Comparison of ENCODE assay signal across 15 mouse cellular contexts in genomic region chr19:41816915-41817314, GRCm38 (mm10). TPM values are rescaled to one million over a fixed set of nuclear protein-coding genes. Genes with fewer than 3 reads are reported as not detected.
A peak's percentile ranks its signal among the peaks of the same experiment; 100 is the strongest.
DNase-seq lines count a peak whose midpoint lies in the region; ATAC-seq and TF ChIP-seq lines count a peak whose summit lies in the region.
"Had no signal": no experiment of that assay in that cellular context is flagged by ENCODE, and none has a peak within 500 bp of the region (broad histone marks: within the 10 kb centered on the region; RNA-seq: fewer than 3 reads in every experiment).

No protein-coding gene starts in this region.

- H3K27ac ChIP-seq in embryonic facial prominence, embryonic 14.5 days (replicated peaks; ENCODE audit: low read depth, low read length): peak overlapping the region; percentile 60
- H3K27ac ChIP-seq: layer of hippocampus, adult 2 months; neural tube, embryonic 13.5 days had no signal

- H3K79me2 ChIP-seq in myocyte (ENCODE audit: control insufficient read depth, insufficient read depth): no peaks in the 10 kb centered on the region

- 28% methylated on average over 5 of the region's 5 CpGs for WGBS in embryonic facial prominence, embryonic 14.5 days

- peak; percentile 88 for ATAC-seq in embryonic facial prominence, embryonic 14.5 days (ENCODE audit: low read depth)
- no peak for ATAC-seq in activated CD4-positive, CD25-positive, alpha-beta regulatory T cell, adult 4 months

- H3K9me3 ChIP-seq in embryonic facial prominence, embryonic 14.5 days (ENCODE audit: control insufficient read depth, low read length): no peaks in the 10 kb centered on the region
- H3K9me3 ChIP-seq: neural tube, embryonic 13.5 days had no signal

- TF ChIP-seq POLR2A in myocyte (IDR thresholded peaks at IDR 0.05; ENCODE audit: insufficient read length, low read depth): no peak

- H3K4me3 ChIP-seq in embryonic facial prominence, embryonic 14.5 days (ENCODE audit: low read depth, low read length): no peak overlapping the region
- H3K4me3 ChIP-seq in myocyte: no peak overlapping the region
- H3K4me3 ChIP-seq: layer of hippocampus, adult 2 months; neural tube, embryonic 13.5 days had no signal

- DNase-seq in embryo, embryonic 10.5 days (ENCODE audit: low spot score): peak; percentile 33
- DNase-seq in embryo, embryonic 9.5 days (ENCODE audit: extremely low spot score): no peak
- DNase-seq in lung, adult 18-20 months: peak; percentile 34 to 56
- DNase-seq in lung, postnatal 25 days (ENCODE audit: low spot score): no peak
- DNase-seq in embryonic facial prominence, embryonic 14.5 days (ENCODE audit: low spot score): peak; percentile 83
- no peak for DNase-seq in cerebellum, postnatal 25 days
- DNase-seq: cerebellum, adult 9-11 months; kidney, adult 9 months; midbrain, embryonic 14.5 days; retina, postnatal 1 day; thymus, adult 2 months had no signal

- no peaks in the 10 kb centered on the region for H3K27me3 ChIP-seq in embryonic facial prominence, embryonic 14.5 days (replicated peaks; ENCODE audit: control insufficient read depth, insufficient read depth, low read length)
- peaks cover 35% of the 10 kb centered on the region for H3K27me3 ChIP-seq in myocyte (ENCODE audit: control insufficient read depth, insufficient read depth, insufficient read length)
- H3K27me3 ChIP-seq: neural tube, embryonic 13.5 days had no signal

- no peaks in the 10 kb centered on the region for H3K36me3 ChIP-seq in embryonic facial prominence, embryonic 14.5 days (ENCODE audit: control insufficient read depth, insufficient read depth, low read length)
- H3K36me3 ChIP-seq in myocyte (ENCODE audit: control insufficient read depth, insufficient read depth): no peaks in the 10 kb centered on the region
- H3K36me3 ChIP-seq: neural tube, embryonic 13.5 days had no signal

- 0 out of 2 replicates have a peak, but pooled peaks cover 6% of the 10 kb centered on the region for H3K4me1 ChIP-seq in embryonic facial prominence, embryonic 14.5 days (ENCODE audit: control insufficient read depth, insufficient read depth, low read length)
- H3K4me1 ChIP-seq: neural tube, embryonic 13.5 days had no signal

- peak overlapping the region; percentile 10; the same call in 1 of the 2 replicates for H3K4me2 ChIP-seq in embryonic facial prominence, embryonic 14.5 days (ENCODE audit: low read depth, low read length)
- H3K4me2 ChIP-seq in myocyte (ENCODE audit: low read depth): peak overlapping the region; percentile 30
- H3K4me2 ChIP-seq: neural tube, embryonic 13.5 days had no signal

- no peak overlapping the region for H3K9ac ChIP-seq in embryonic facial prominence, embryonic 14.5 days (ENCODE audit: low read depth, low read length)
- H3K9ac ChIP-seq: neural tube, embryonic 13.5 days had no signal

- no peak overlapping the region for H3ac ChIP-seq in myocyte (ENCODE audit: control insufficient read depth, insufficient read length)

TF ChIP-seq in myocyte, 11 proteins besides CTCF, POLR2A, EP300 and RAD21:
- no peak for TF ChIP-seq CEBPB (IDR thresholded peaks at IDR 0.05; ENCODE audit: insufficient read depth, poor library complexity, severe bottlenecking)
- TF ChIP-seq USF1 (IDR thresholded peaks at IDR 0.05; ENCODE audit: low read depth): no peak
- no peak for TF ChIP-seq MAX (IDR thresholded peaks at IDR 0.05; ENCODE audit: low read depth)
- TF ChIP-seq MYOD1 (IDR thresholded peaks at IDR 0.05; ENCODE audit: control insufficient read depth in 1 of 3, insufficient read length in 2 of 3, low read depth in 2 of 3): no peak
- TF ChIP-seq TCF12 (IDR thresholded peaks at IDR 0.05; ENCODE audit: insufficient read depth, poor library complexity, severe bottlenecking): no peak
- no peak for TF ChIP-seq SRF (IDR thresholded peaks at IDR 0.05; ENCODE audit: control insufficient read depth, insufficient read length, low read depth)
- no peak for TF ChIP-seq POLR2AphosphoS2 (IDR thresholded peaks at IDR 0.05; ENCODE audit: insufficient read length, low read depth)
- no peak for TF ChIP-seq TCF3 (IDR thresholded peaks at IDR 0.05; ENCODE audit: insufficient read length, low read depth)
- no peak for TF ChIP-seq E2F4 (IDR thresholded peaks at IDR 0.05; ENCODE audit: insufficient read depth)
- TF ChIP-seq MYOG (IDR thresholded peaks at IDR 0.05; ENCODE audit: control insufficient read depth in 1 of 3, insufficient read depth in 1 of 3, insufficient read length in 2 of 3, low read depth in 2 of 3): no peak
- TF ChIP-seq REST (IDR thresholded peaks at IDR 0.05; ENCODE audit: insufficient read depth, insufficient read length): no peak

RNA-seq across cellular contexts. Expression of gene Frat1, which starts 12.9 kb away (rescaled TPM):
- polyA plus RNA-seq in embryonic facial prominence, embryonic 14.5 days (2014; fragmentation: Nextera tagmentation; extraction: Ambion mirVana): 4.5 and 6.4 TPM in 2 replicates
- polyA plus RNA-seq in myocyte (2012; fragmentation: generic; extraction: Trizol): 0.19 TPM
- polyA plus RNA-seq in activated CD4-positive, CD25-positive, alpha-beta regulatory T cell, adult 4 months (2017; shearing (Covaris generic)): 10 to 100 TPM; 15.5 to 17.9 TPM

RNA-seq across cellular contexts. Expression of gene Arhgap19, which starts 15.1 kb away (rescaled TPM):
- 17.5 and 21.2 TPM in 2 replicates for polyA plus RNA-seq in embryonic facial prominence, embryonic 14.5 days (2014; fragmentation: Nextera tagmentation; extraction: Ambion mirVana)
- polyA plus RNA-seq in myocyte (2012; fragmentation: generic; extraction: Trizol): 4.4 TPM
- polyA plus RNA-seq in activated CD4-positive, CD25-positive, alpha-beta regulatory T cell, adult 4 months (2017; shearing (Covaris generic)): 1 to 10 TPM; 6.7 to 7.1 TPM

RNA-seq across cellular contexts. Expression of gene Frat2, which starts 31.0 kb away (rescaled TPM):
- 2.8 and 3.2 TPM in 2 replicates for polyA plus RNA-seq in embryonic facial prominence, embryonic 14.5 days (2014; fragmentation: Nextera tagmentation; extraction: Ambion mirVana)
- polyA plus RNA-seq in myocyte (2012; fragmentation: generic; extraction: Trizol): 0.79 TPM
- 1 to 10 TPM in 1 of 2 experiments, under 1 TPM in 1; 0.65 to 1.5 TPM for polyA plus RNA-seq in activated CD4-positive, CD25-positive, alpha-beta regulatory T cell, adult 4 months (2017; shearing (Covaris generic))

Comparison
In these comparisons a context has a peak if more than half of its experiments do, and no peak if none do; other contexts are left out.
1. DNase-seq: peak in embryo, embryonic 10.5 days (single experiment), lung, adult 18-20 months (2 of 2) and embryonic facial prominence, embryonic 14.5 days (single experiment); none in embryo, embryonic 9.5 days (single experiment), lung, postnatal 25 days (single experiment) and cerebellum, postnatal 25 days (0 of 2).